Mouse (Mus musculus) megakaryocyte, adult 5-6 weeks (primary cell): ENCODE results near the gene Ccdc144b. TPM values are rescaled to one million over a fixed set of nuclear protein-coding genes. Genes with fewer than 3 reads are reported as not detected.

Experiments used
- ATAC-seq: 2 replicates; pipeline ENCODE4 v1.8.0; 2016; ENCODE audit warnings: mild to moderate bottlenecking, inconsistent platforms; ENCODE audit not compliant: poor library complexity, severe bottlenecking
- total RNA-seq, 2 experiments: library from RNA; stranded (forward) in 1 of 2; stranded (reverse) in 1 of 2; fragments of 153-499, 151-499 nt in 1 of 2; fragments of 221-1000, 200-1000 nt in 1 of 2; gene quantifications; 2 replicates each; pipeline versions ENCODE4 v1.2.3 to v1.2.4; 2015 to 2017

Gene Ccdc144b
- total RNA-seq, 2 experiments from 2014 or later: 0.07 TPM; not detected in 1

DNA sequence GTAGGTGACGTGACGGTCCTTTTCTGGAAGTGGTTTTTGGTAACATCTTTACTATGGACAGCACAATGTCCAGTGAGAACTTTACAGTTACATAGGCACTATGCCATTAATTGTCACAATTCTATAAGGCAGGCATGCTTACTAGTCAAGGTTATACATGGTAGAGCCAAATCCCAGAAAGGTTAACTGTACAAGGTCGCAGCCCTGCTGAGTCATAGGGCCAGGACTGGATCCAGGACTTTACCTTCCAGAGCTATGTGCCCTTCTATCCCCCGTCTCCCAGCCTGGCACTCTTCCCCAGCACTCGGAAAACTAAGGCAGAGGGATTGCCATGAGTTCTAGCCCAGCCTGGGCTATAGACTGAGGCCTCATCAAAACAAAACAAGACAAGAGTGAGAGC is 89.4 kb downstream of the Ccdc144b start:
- ATAC-seq: no peak

- no peak for ATAC-seq
Measured at GRCm38 (mm10) chr3:35963401-35963800, 89.9 kb downstream of the Ccdc144b start.

GRCm38 (mm10) chr3:35962967-35963366 is 90.4 kb downstream of the Ccdc144b start:
- ATAC-seq: no peak

Other genes with a start within 250 kb of the Ccdc144b start
- gene Dcun1d1, start 116.1 kb downstream of the Ccdc144b start, total RNA-seq (2015): 131 and 137 TPM in 2 replicates
- 154 and 189 TPM in 2 replicates for gene Dcun1d1, start 116.1 kb downstream of the Ccdc144b start, total RNA-seq (2017)
- gene Mccc1, start 52.9 kb downstream of the Ccdc144b start, total RNA-seq (2015): 14.4 and 17.9 TPM in 2 replicates
- gene Mccc1, start 52.9 kb downstream of the Ccdc144b start, total RNA-seq (2017): 5.0 and 5.5 TPM in 2 replicates
- gene Acad9, start 12.4 kb upstream of the Ccdc144b start, total RNA-seq (2015): 15.4 and 27.5 TPM in 2 replicates
- gene Acad9, start 12.4 kb upstream of the Ccdc144b start, total RNA-seq (2017): 15.2 and 17.0 TPM in 2 replicates
- gene D3Ertd254e, start 97.5 kb upstream of the Ccdc144b start, total RNA-seq (2015): 2.8 and 4.4 TPM in 2 replicates
- gene D3Ertd254e, start 97.5 kb upstream of the Ccdc144b start, total RNA-seq (2017): 2.5 and 4.0 TPM in 2 replicates
- gene Qrfpr, start 168.8 kb upstream of the Ccdc144b start, total RNA-seq (2015): not detected in 2 replicates
- 0.11 TPM in 1 of 2 replicates, not detected in the other for gene Qrfpr, start 168.8 kb upstream of the Ccdc144b start, total RNA-seq (2017)